Mouse (Mus musculus) kidney, adult 2 months (tissue): ENCODE measurements at regions not wholly inside any gene's neighbourhood (a gene's known extent, or its start where the extent isn't known, plus 50 kb on each side); places are given as distances from the start of the nearest gene placed in this dataset.

Experiments used
- CTCF ChIP-seq: fragments of 200-500 bp; conservative IDR thresholded peaks from 2 replicates; pipeline ENCODE4 v1.5.1; 2011; ENCODE audit warnings: low read depth, mild to moderate bottlenecking, control low read depth, low read length, moderate library complexity, mixed read lengths; ENCODE audit not compliant: insufficient read depth, insufficient read length
- POLR2A ChIP-seq: fragments of 200-500 bp; IDR thresholded peaks from one replicate; pipeline ENCODE4 v1.6.1; 2011; ENCODE audit warnings: low read depth, low read length, control low read depth

DNA sequence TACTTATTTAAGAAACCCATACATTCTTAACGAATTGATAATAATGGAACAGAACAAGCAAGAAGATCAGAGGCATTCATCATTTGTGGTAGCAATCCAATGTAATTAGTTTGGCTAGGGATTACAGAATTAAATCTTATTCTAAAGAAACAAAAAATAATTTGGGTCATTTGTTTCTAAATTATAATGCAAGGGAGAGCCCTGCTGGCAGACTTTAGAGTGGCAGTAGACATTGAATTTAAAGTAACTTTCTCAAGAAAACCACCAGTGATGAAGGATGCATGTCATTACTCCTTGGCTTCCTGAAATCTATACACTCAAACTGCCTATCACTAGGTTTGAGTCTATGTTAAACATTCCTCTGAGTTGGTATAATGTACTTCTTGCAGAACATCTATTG, 722.7 kb downstream of the Tpm3-rs7 start:
- TF ChIP-seq POLR2A (no peak), CTCF (no peak)
